Mouse (Mus musculus) heart, adult 2 months (tissue): ENCODE data around the gene Spg21.

Experiments
- CTCF ChIP-seq: fragments of 200-600 bp; IDR thresholded peaks from 2 replicates; pipeline ENCODE4 v1.8.1; 2022; ENCODE audit warnings: antibody characterized with exemption, mild to moderate bottlenecking, moderate library complexity
- EP300 ChIP-seq: fragments of 200-500 bp; IDR thresholded peaks from 2 replicates; pipeline ENCODE4 v1.6.1; 2011; ENCODE audit warnings: low read depth, low read length, control low read depth; ENCODE audit not compliant: insufficient read depth
- POLR2A ChIP-seq: fragments of 200-500 bp; IDR thresholded peaks from 2 replicates; pipeline ENCODE4 v1.6.1; 2011; ENCODE audit warnings: mild to moderate bottlenecking, low read depth, low read length, control low read depth; ENCODE audit not compliant: insufficient read depth

- TF ChIP-seq POLR2A: no peak
- no peak for TF ChIP-seq CTCF
- 0 out of 2 replicates have a peak, but pooled peaks have one; percentile 22 for TF ChIP-seq EP300
Observed at GRCm38 (mm10) chr9:65535789-65536469, 75.2 kb downstream of the Spg21 start.
